Mouse (Mus musculus) urinary bladder, postnatal 14 days (tissue): Measurements from ENCODE around the gene Ifna16.

Experiments
- DNase-seq: peaks from one replicate; pipeline ENCODE4 v3.0.0; 2021; ENCODE audit warnings: low spot score

The Ifna16 gene

GRCm38 (mm10) chr4:88642526-88642925, 34.2 kb downstream of the Ifna16 start:
- no peak for DNase-seq

GRCm38 (mm10) chr4:88641077-88641831, 35.5 kb downstream of the Ifna16 start:
- DNase-seq = peak; percentile 96

- no peak for DNase-seq
These were observed 36.0 kb downstream of the Ifna16 start for GRCm38 (mm10) chr4:88640704-88641076.

GRCm38 (mm10) chr4:88634311-88634710, 42.4 kb downstream of the Ifna16 start, which contains the start of gene C87499:
Gene C87499 (minus strand): TSS chr4:88634411.
- DNase-seq = no peak
